Mouse (Mus musculus): ENCODE data around the gene Rab25. TPM values are rescaled to one million over a fixed set of nuclear protein-coding genes. Genes with fewer than 3 reads are reported as not detected.

The Rab25 gene
- polyA plus RNA-seq, 1 experiment from 2014 or later = not detected

DNA sequence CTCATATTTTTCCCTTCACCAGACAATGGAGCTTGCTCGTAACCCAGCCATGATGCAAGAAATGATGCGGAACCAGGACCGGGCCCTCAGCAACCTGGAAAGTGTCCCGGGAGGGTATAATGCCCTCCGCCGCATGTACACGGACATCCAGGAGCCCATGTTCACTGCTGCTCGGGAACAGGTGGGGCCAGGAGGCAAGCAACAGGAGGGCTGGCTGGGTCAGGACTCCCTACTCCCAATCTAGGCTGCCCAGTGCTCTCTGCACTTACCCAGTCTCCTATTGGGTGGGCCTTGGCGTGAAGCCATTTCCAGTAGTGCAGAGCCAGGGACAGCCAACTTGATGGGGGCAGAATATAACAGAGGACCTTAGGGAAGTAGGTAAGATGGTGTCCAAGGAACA is 11.5 kb upstream of the Rab25 start:
- Histone ChIP-seq H3K9ac (ENCODE audit: low read length) (no peak overlapping the region), H3K36me3 (ENCODE audit: control insufficient read depth, insufficient read depth, low read length) (peaks cover 84% of the 10 kb centered on the region), H3K9me3 (replicated peaks; ENCODE audit: control insufficient read depth, low read length) (no peaks in the 10 kb centered on the region), H3K4me2 (ENCODE audit: low read length) (no peak overlapping the region), H3K27me3 (replicated peaks; ENCODE audit: control insufficient read depth, insufficient read depth, low read length) (no peaks in the 10 kb centered on the region), H3K27ac (ENCODE audit: low read depth, low read length) (no peak overlapping the region), H3K4me3 (ENCODE audit: low read depth, low read length) (no peak overlapping the region), H3K4me1 (ENCODE audit: control insufficient read depth, insufficient read depth, low read length) (peaks cover 7% of the 10 kb centered on the region)
- no peak for ATAC-seq
- no peak for DNase-seq (ENCODE audit: low spot score)
- WGBS = 96% methylated on average over 9 of the region's 9 CpGs

DNA sequence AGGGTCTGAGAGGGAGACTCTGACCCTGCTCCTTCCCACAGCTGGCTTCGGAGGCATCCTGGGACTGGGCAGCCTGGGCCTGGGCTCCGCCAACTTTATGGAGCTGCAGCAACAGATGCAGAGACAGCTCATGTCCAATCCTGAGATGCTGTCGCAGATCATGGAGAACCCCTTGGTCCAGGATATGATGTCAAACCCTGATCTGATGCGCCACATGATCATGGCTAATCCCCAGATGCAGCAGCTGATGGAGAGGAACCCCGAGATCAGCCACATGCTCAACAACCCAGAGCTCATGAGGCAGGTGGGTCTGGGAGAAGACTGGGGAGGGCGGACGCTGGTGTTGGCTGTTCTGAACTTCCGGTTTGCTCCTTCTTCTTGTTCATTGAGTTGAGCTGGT is 8.5 kb upstream of the Rab25 start:
- ATAC-seq = no peak
- no peaks in the 10 kb centered on the region for H3K9me3 ChIP-seq (replicated peaks; ENCODE audit: control insufficient read depth, low read length)
- no peak overlapping the region for H3K4me2 ChIP-seq (ENCODE audit: low read length)
- H3K36me3 ChIP-seq (ENCODE audit: control insufficient read depth, insufficient read depth, low read length) = peaks cover 55% of the 10 kb centered on the region
- no peak for DNase-seq (ENCODE audit: low spot score)
- no peak overlapping the region for H3K4me3 ChIP-seq (ENCODE audit: low read depth, low read length)
- H3K27me3 ChIP-seq (replicated peaks; ENCODE audit: control insufficient read depth, insufficient read depth, low read length) = no peaks in the 10 kb centered on the region
- no peak overlapping the region for H3K27ac ChIP-seq (ENCODE audit: low read depth, low read length)
- H3K4me1 ChIP-seq (ENCODE audit: control insufficient read depth, insufficient read depth, low read length) = peaks cover 16% of the 10 kb centered on the region
- 94% methylated on average over 8 of the region's 8 CpGs for WGBS
- no peak overlapping the region for H3K9ac ChIP-seq (ENCODE audit: low read length)

DNA sequence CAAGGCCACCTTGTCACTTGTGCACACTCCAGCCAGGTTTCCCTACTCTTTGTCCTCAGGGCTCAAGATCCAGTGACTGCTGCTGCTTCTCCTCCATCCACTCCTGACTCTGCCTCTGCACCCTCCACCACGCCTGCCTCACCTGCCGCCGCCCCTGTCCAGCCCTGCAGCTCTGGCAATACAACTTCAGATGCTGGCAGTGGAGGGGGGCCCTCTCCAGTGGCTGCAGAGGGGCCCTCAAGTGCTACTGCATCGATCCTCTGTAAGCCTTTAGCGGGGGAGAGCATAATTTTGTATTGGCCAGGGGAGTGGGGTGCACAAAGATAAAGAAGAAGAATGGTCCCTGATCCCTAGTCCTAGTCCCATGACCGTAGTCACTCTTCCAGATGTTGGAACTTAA is 7.6 kb upstream of the Rab25 start:
- H3K9me3 ChIP-seq (replicated peaks; ENCODE audit: control insufficient read depth, low read length) = no peaks in the 10 kb centered on the region
- 98% methylated on average over 6 of the region's 6 CpGs for WGBS
- no peak overlapping the region for H3K9ac ChIP-seq (ENCODE audit: low read length)
- DNase-seq (ENCODE audit: low spot score) = no peak
- H3K4me2 ChIP-seq (ENCODE audit: low read length) = no peak overlapping the region
- no peaks in the 10 kb centered on the region for H3K27me3 ChIP-seq (replicated peaks; ENCODE audit: control insufficient read depth, insufficient read depth, low read length)
- ATAC-seq = no peak
- H3K36me3 ChIP-seq (ENCODE audit: control insufficient read depth, insufficient read depth, low read length) = peaks cover 46% of the 10 kb centered on the region
- H3K27ac ChIP-seq (ENCODE audit: low read depth, low read length) = no peak overlapping the region
- peaks cover 16% of the 10 kb centered on the region for H3K4me1 ChIP-seq (ENCODE audit: control insufficient read depth, insufficient read depth, low read length)
- H3K4me3 ChIP-seq (ENCODE audit: low read depth, low read length) = no peak overlapping the region

DNA sequence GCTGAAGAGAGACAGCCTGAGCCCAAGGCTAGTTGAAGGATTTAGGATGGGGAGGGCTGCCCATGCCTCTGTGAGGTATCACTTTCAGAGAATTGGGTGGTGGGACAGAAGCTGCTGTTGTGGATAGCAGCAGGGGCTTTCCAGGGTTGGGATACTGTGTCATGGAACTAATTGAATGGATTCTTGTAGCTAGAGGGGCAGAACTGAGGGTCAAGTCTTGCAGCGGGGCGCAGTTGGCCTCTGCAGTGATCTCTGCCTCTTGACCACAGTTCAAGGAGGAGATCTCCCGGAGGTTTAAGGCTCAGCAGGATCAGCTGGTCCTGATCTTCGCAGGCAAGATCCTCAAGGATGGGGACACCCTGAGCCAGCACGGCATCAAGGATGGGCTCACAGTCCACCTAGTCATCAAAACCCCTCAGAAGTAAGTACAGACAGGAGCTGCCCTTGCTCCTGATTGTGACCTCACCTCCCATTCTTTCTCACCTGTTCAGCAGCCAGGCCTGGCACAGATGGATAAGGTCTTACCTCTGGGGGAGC is 7.0 kb upstream of the Rab25 start:
- DNase-seq (ENCODE audit: low spot score) (no peak), ATAC-seq (no peak)
- Histone ChIP-seq H3K9me3 (replicated peaks; ENCODE audit: control insufficient read depth, low read length) (no peaks in the 10 kb centered on the region), H3K9ac (ENCODE audit: low read length) (peak overlapping the region; percentile 2; the same call in 1 of the 2 replicates), H3K27me3 (replicated peaks; ENCODE audit: control insufficient read depth, insufficient read depth, low read length) (no peaks in the 10 kb centered on the region), H3K4me1 (ENCODE audit: control insufficient read depth, insufficient read depth, low read length) (peaks cover 16% of the 10 kb centered on the region), H3K36me3 (ENCODE audit: control insufficient read depth, insufficient read depth, low read length) (peaks cover 40% of the 10 kb centered on the region), H3K4me3 (ENCODE audit: low read depth, low read length) (no peak overlapping the region), H3K4me2 (ENCODE audit: low read length) (peak overlapping the region; percentile 81), H3K27ac (ENCODE audit: low read depth, low read length) (no peak overlapping the region)
- WGBS = 92% methylated on average over 5 of the region's 5 CpGs

DNA sequence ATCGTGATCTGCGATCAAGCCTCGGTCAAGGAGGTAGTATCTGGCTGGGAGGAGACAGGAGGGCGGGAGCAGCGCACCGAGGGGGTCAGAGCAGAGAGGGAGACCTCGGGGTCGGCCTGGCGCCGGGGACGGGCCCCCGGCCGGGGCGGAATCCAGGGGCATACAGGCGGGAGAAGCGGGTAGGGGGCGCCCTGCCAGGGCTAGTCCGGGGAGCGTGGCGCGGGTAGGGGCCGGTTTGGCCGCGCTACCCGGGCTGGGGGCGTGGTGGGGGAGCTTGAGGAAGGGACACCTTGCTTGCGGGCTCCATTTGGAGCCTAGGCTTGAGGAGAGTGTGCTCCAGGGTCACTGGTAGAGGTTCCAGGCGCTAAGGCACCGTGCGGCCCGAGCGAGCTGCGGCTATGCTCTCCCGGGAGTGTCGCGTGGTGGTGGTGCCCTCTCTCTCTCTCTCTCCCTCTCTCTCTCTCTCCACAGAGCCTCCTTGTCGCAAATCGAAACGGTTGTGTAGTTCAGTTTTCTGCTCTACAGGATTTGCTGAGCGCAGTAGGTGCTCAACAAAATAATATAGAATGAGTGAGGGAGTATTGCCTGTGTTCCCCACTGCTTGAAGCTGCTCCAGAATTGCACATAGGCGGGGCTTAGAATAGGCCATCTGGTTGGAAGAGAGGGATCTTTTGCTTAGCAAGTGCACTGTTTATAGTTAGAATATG is 5.9 kb upstream of the Rab25 start:
- Histone ChIP-seq H3K27me3 (replicated peaks; ENCODE audit: control insufficient read depth, insufficient read depth, low read length) (no peaks in the 10 kb centered on the region), H3K9ac (ENCODE audit: low read length) (peak overlapping the region; percentile 94), H3K9me3 (replicated peaks; ENCODE audit: control insufficient read depth, low read length) (no peaks in the 10 kb centered on the region), H3K27ac (ENCODE audit: low read depth, low read length) (peak overlapping the region; percentile 94), H3K4me2 (ENCODE audit: low read length) (peak overlapping the region; percentile 81), H3K4me1 (ENCODE audit: control insufficient read depth, insufficient read depth, low read length) (peaks cover 16% of the 10 kb centered on the region), H3K36me3 (ENCODE audit: control insufficient read depth, insufficient read depth, low read length) (peaks cover 29% of the 10 kb centered on the region), H3K4me3 (ENCODE audit: low read depth, low read length) (peak overlapping the region; percentile 93)
- under 1% methylated on average over 40 of the region's 41 CpGs for WGBS
- peak; percentile 84 for DNase-seq (ENCODE audit: low spot score)
- ATAC-seq = peak; percentile 42

DNA sequence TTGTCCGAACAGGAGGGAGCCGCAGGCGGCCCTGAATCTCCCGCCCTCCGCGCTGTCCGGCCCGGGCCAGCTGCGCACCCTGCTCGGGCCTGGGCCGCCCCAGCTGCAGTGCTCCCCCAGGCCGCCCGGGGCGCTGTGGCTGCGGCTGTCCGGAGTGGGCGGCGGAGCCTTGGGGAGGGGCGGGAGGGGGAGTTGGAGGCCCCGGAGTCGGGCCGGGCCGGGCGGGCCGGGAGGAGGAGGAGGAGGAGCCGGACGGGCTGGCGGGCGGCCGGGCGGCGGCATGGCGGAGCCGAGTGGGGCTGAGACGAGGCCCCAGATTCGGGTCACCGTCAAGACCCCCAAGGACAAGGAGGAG is 5.4 kb upstream of the Rab25 start, which contains the start of gene Ubqln4:
Gene Ubqln4, plus strand, starts transcription at position 234 of the 355 bp plus-strand sequence.
- Histone ChIP-seq H3K9me3 (replicated peaks; ENCODE audit: control insufficient read depth, low read length) (no peaks in the 10 kb centered on the region), H3K27ac (ENCODE audit: low read depth, low read length) (peak within 1 kb of the TSS; percentile 94), H3K36me3 (ENCODE audit: control insufficient read depth, insufficient read depth, low read length) (peaks cover 24% of the 10 kb centered on the region), H3K4me3 (ENCODE audit: low read depth, low read length) (peak within 1 kb of the TSS; percentile 93), H3K4me1 (ENCODE audit: control insufficient read depth, insufficient read depth, low read length) (peaks cover 16% of the 10 kb centered on the region), H3K9ac (ENCODE audit: low read length) (peak within 1 kb of the TSS; percentile 94), H3K27me3 (replicated peaks; ENCODE audit: control insufficient read depth, insufficient read depth, low read length) (no peaks in the 10 kb centered on the region), H3K4me2 (ENCODE audit: low read length) (peak within 1 kb of the TSS; percentile 81)
- ATAC-seq (peak; percentile 88), DNase-seq (ENCODE audit: low spot score) (peak; percentile 88)
- WGBS = 0% methylated on average over 36 of the region's 37 CpGs

DNA sequence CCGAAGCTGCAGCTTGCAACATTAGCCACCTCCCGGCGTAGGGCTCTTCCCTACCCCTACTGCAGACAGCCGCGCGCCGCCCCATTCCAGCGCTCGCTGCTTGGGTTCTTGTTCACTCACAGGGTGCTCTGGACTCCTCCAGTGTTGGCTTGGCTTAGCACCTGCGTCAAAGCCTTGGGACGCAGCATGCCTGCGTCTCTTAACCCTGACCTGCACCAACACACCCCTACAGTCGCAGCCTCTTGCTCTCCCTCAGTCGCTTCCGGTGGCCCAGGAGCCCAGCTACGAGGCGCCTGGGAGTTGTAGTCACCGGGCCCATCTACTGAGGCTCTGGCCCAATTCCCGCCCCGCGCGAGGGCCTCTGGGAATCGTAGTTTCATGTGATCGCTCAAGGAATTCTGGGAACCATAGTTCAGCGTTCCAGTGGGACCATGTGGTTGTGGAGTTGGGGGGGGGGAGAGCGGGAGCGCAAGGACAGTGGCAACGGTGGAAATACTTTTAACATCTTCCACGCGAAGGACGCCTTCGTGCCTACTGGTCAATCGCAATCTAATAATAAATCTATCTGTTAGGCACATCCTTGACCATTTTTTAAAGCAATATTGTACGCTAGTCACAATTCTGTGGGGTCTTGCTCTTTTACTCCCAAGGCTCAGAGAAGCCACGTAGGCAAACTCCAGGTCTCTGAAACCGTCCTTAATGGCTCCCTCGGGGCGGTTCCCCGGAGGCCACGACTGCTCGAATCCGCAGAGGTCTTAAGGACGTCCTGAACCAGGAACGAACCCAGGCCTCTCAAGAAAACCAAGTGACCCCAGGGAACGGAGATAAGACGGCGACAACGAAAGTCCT is 4.8 kb upstream of the Rab25 start, which contains the start of gene Lamtor2:
Gene Lamtor2, minus strand, starts transcription at position 399 of the 849 bp plus-strand sequence.
- Histone ChIP-seq H3K27ac (ENCODE audit: low read depth, low read length) (peak within 1 kb of the TSS; percentile 94), H3K9ac (ENCODE audit: low read length) (peak within 1 kb of the TSS; percentile 94), H3K9me3 (replicated peaks; ENCODE audit: control insufficient read depth, low read length) (no peaks in the 10 kb centered on the region), H3K4me2 (ENCODE audit: low read length) (peak within 1 kb of the TSS; percentile 81), H3K36me3 (ENCODE audit: control insufficient read depth, insufficient read depth, low read length) (peaks cover 21% of the 10 kb centered on the region), H3K4me1 (ENCODE audit: control insufficient read depth, insufficient read depth, low read length) (peaks cover 16% of the 10 kb centered on the region), H3K4me3 (ENCODE audit: low read depth, low read length) (peak within 1 kb of the TSS; percentile 93), H3K27me3 (replicated peaks; ENCODE audit: control insufficient read depth, insufficient read depth, low read length) (no peaks in the 10 kb centered on the region)
- ATAC-seq (peak; percentile 92), DNase-seq (ENCODE audit: low spot score) (peak; percentile 99)
- WGBS = 0% methylated on average over 48 of the region's 48 CpGs

DNA sequence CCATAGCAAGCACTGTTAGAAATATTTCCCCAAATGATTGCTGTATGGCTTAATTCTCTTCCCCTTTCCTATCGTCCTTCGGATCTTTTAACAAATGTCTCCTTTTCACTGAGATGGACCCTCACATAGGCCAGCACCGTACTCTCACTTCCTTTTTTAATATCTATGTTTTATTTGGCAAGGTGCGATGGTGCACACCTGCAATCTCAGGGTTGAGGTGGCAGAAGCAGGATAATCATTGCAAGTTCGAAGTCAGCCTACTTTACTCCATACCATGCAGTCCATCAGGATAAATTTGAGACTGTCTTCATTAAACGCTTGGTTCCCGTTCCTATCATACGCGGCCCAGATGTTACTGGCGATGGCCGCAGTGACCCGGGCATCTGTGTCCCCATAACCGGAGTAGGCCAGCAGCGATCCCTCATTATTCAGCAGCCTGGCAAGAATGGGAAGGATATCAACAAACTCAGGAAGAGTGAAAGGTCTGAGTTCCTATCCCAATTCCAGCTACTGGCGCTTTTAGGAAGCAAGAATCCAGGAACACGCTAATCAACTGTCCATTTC is 4.1 kb upstream of the Rab25 start:
- DNase-seq (ENCODE audit: low spot score) (no peak), ATAC-seq (no peak)
- H3K4me3 ChIP-seq (ENCODE audit: low read depth, low read length) = peak overlapping the region; percentile 93
- H3K27ac ChIP-seq (ENCODE audit: low read depth, low read length) = peak overlapping the region; percentile 94; the same call in 1 of the 2 replicates
- H3K36me3 ChIP-seq (ENCODE audit: control insufficient read depth, insufficient read depth, low read length) = peaks cover 16% of the 10 kb centered on the region
- peak overlapping the region; percentile 81 for H3K4me2 ChIP-seq (ENCODE audit: low read length)
- 27% methylated on average over 16 of the region's 16 CpGs for WGBS
- peak overlapping the region; percentile 94 for H3K9ac ChIP-seq (ENCODE audit: low read length)
- H3K27me3 ChIP-seq (replicated peaks; ENCODE audit: control insufficient read depth, insufficient read depth, low read length) = no peaks in the 10 kb centered on the region
- peaks cover 16% of the 10 kb centered on the region for H3K4me1 ChIP-seq (ENCODE audit: control insufficient read depth, insufficient read depth, low read length)
- no peaks in the 10 kb centered on the region for H3K9me3 ChIP-seq (replicated peaks; ENCODE audit: control insufficient read depth, low read length)
